Mouse (Mus musculus): ENCODE results near the gene Rgs5.

DNA sequence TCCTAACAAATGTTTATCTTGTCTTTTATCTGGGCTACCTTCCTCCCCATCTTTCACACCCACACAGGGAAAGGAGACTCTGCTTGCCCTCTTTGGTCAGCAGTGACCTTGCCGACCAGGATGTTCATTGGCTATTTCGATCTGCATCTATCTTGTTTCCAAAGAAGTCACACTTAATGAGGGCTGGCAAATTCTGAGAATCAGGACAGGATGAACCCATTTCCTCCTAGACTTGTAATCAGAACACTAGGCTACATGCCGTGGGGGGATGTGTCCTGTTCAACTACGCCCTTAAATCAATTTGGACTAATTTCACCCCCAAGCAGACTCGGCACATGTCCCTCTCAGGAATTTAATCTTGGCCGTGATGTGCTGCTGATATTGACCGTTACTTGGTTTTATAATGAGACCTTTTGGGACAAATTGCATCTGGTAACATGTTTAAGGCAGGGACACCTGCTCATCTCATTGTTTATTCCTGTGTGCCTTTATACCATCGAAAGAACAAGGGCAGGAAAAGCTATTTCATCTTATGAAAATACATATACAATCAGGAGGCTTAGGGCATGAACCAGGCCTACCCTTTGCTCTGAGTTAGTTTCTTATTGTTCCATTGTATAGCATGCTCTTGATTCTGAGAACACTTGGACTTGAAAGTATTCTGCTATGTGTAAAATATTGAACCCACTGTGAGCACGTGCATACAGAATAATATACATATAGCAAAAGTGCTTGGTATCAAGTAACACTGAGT is 25.3 kb downstream of the Rgs5 start:
- TF ChIP-seq POLR2A (IDR thresholded peaks at IDR 0.05; ENCODE audit: insufficient read depth, low read depth, low read length) (no peak), CTCF (IDR thresholded peaks at IDR 0.05) (no peak)
